Mouse (Mus musculus) heart, postnatal 36 days (tissue): ENCODE measurements around the gene Clcn6. TPM values are rescaled to one million over a fixed set of nuclear protein-coding genes. Genes with fewer than 3 reads are reported as not detected.
"Not testable (repeated sequence)": the region's sequence is repeated elsewhere in the genome, so short reads cannot be mapped to it uniquely, and the experiment has no call there.

ENCODE experiments used
- DNase-seq, 2 experiments: peaks; one replicate each; pipeline ENCODE4 v3.0.0; 2021 to 2022
- intact Hi-C: fragments of 180-260 bp; cut with DNase I; formaldehyde crosslinking; loops from one replicate; pipeline ENCODE4 v1.15.1; 2025
- total RNA-seq, 2 experiments: library from RNA; stranded (reverse); gene quantifications; 2 replicates each; pipeline ENCODE4 v1.2.3; 2021

The Clcn6 gene
- total RNA-seq, 2 experiments from 2014 or later = 8.0 to 9.3 TPM

DNA sequence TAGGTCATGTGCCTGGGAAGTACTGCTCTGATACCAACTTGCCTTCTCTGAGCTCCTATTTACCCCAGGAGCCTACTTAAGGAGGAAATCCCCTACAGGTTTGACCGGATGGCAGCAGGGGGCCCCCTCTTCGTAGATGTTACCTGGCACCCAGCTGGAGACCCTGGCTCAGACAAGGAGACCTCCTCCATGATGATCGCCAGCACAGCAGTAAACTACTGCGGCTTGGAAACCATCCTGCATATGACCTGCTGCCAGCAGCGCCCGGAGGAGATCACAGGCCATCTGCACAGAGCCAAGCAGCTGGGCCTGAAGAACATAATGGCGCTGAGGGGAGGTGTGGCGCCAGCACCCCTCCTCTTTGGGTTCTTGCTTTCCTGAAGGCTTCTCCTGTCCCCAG lies 4.7 kb upstream of the Clcn6 start:
- DNase-seq = not testable (repeated sequence)
- intact Hi-C loops = loop anchor here (5.0 kb wide), 1 partner anchor 99 kb away; no protein-coding TSS in a partner anchor

DNA sequence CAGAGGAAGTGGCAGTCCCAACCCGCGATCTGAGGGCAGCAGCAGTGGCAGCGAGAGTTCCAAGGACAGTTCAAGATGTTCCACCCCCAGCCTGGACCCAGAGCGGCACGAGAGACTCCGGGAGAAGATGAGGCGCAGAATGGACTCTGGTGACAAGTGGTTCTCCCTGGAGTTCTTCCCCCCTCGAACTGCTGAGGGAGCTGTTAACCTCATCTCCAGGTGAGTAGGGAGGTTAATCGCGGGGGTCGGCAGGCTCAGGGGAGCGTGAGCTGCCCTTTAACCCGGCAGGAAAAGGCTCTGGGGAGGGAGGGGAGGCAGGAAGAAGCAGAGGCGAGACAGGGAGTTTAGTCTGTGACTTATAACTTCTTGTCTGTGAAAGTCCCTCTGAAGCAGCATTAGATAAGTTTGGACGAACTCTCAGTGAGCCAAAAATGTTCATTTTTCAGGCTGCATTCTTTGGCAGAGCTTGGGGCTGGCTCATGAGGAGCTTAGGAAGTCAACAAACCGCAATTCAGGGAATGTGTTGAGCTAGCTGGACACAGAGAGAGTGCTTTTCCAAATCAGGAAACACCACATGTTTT lies 3.1 kb upstream of the Clcn6 start:
- intact Hi-C loops = loop anchor here (2.0 to 5.0 kb wide), 2 partner anchors 39 to 101 kb away; no protein-coding TSS in a partner anchor
- peak; percentile 42 to 68 for DNase-seq

DNA sequence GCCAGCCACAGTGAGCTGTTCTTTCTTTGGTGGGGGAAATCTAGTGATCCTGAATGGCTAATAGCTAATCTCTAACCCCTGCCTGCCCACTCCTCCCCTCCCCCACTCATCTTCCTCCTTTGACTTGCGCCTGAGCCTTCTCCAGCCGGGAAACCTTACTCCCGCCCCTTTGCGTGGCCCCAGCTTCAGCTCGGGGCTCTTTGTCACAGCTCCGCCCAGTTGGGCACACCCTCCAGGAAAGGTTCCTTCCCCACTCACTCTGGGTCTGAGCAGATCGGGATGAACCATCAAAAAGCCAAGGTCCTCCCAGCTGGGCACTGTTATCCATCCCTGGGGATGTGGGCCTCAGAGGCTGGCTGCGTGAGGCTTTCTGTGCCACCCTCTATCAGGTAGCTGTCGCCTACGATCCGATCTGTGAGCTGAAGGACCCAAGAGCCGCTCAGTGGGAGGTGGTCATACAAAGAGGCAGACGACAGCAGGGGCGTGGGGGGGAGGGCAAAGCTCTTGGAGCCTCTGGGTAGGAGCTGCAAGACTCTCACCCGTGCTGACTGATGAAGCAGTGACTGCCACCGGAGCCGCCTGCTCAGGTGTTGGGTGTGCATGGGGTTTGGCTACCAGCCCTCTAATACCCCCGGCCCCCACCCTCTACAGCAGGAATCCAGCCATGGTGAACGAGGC lies 2.5 kb upstream of the Clcn6 start:
- intact Hi-C loops = loop anchor here (2.0 to 5.0 kb wide), 2 partner anchors 40 to 101 kb away; no protein-coding TSS in a partner anchor
- peak; percentile 73 for DNase-seq

DNA sequence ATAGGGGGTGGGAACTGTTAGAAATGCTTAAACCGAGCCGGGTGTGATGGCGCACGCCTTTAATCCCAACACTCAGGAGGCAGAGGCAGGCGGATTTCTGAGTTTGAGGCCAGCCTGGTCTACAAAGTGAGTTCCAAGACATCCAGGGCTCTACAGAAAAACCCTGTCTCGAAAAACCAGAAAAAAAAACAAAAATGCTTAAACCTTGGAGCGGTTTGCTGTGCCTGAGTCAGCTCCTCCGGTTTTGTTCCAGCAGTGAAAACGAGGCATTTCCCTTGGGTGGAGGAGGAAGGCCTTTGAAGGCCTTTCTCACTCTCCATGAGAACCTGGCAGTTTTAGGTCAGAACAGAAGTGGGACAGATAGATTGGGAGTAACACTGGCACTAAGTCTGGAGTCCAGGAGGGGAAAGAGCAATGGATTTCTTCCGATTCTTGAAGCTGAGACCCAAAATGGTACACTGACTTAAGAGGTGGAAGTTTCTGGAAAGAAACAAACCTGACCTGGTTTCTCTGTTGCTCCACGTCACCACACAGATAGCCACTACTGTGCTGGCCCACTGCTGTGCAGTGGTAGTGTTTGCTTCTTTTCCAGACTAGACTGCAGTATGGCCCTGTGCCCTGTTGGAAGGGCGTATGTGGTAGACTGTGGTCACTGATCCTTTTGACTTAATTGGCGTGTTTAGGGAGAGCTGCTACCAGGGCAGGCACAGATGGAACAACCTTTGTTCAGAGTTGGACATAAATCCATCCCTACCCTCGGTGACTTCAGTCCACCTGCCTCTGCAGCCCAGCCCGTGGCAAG lies 1.6 kb upstream of the Clcn6 start:
- intact Hi-C loops = loop anchor here (2.0 to 5.0 kb wide), 2 partner anchors 41 to 102 kb away; no protein-coding TSS in a partner anchor
- peak in 1 of 2 experiments; percentile 42 for DNase-seq

DNA sequence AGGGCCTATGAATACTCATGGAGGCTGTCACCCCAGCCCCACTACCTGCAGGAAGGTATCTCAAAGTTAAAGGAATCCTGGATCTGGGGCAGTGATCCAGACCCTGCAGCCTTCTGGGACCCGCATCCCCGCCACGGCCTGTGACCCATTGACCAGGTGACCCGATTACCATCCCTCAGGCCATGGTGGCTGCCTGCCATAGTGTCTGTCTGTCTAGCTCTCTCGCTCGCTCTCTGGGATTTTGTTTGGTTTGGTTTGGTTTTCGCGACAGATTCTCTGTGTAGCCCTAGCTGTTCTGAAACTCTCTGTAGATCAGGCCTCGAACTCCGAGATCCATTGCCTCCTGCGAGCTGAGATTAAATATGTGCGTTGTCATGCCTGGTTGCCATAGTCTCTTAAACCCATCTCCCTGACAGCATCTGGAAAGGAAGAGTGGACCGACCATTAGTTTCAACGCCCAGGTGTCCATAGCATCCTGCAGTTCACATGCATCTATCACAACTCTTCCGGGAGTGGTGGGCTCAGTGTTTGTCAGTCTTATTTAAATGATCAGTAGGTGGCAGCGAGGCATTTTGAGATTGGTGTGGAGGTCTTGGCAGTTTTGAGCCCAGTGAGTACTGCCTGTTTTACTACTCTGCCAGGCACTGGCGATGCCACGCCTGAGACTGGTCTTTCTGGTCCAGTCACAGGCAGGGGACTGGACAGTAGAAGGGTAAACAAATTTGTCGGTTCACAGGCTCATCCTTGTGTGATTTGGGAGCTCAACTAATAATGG lies 820 bp upstream of the Clcn6 start:
- no peak for DNase-seq
- intact Hi-C loops = loop anchor here (2.0 to 5.0 kb wide), 2 partner anchors 41 to 103 kb away; no protein-coding TSS in a partner anchor

DNA sequence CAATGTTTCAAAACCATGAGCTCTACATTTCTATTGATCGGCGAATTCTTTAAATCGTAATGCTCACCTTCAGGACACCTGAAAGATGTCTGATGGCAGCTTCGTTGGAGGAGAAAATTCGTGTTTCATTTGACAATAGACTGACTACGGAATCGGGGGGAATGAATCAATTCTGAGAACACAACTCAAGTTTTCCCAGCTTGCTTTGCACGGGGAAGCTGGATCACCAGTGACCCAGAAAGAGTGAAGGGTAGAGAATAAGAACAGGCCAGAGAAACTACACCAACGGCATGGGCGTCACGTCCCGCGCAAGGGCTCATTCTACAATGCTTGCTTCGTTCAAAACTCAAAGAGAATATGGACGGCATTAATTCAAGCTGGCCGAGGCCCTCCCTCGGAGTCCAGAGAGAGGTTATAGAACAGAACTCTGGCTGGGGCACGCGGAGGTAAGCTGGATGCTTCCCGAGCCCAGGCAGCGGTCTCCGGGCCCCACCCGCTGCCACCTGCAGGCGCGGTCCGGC lies 482 bp downstream of the Clcn6 start:
- intact Hi-C loops = no loop called here
- no peak for DNase-seq

DNA sequence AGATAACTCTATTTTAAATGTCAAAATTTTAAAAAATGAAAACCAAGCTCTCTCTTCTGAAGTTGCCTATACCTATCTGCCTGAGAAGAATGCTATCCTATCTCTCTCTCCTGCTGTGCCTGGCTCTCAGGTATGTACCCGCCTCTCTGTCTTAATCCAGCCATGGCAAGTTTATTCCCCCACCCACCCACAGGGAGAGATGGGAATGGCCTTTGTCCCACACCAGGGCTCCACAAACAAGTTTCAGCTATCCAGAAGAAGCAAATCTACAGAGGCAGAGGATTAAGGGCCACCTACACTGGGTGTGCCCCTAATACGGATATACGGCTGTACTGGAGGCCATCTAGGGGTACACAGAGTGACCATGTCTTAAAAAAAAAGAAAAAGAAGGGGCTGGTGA lies 3.2 kb downstream of the Clcn6 start:
- DNase-seq = no peak
- intact Hi-C loops = no loop called here

DNA sequence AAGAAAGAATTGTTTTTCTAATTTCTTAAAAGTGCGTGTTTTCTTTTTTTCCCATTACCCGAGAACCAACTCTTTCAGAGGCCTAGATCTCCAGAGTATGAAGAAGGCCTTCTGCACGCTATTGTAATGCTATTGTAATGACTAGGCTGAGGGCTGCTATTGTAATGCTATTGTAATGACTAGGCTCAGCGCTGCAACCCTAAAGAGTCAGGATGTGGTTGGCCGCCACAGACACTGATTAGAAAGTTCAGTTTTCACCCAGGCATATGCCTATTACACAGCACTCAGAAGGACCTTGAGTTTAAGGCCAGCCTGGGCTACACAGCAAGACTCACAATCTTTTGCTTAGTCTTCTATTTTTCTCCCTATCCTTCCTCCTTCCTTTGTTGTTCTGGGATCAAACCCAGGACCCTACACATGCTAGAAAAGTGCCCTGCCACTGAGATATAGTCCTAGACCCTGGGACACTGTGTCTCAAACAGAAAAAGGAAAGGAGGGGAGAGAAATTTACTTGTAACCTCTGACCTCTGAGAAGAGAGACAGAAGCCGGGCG lies 4.7 kb downstream of the Clcn6 start:
- no peak for DNase-seq
- intact Hi-C loops = no loop called here

DNA sequence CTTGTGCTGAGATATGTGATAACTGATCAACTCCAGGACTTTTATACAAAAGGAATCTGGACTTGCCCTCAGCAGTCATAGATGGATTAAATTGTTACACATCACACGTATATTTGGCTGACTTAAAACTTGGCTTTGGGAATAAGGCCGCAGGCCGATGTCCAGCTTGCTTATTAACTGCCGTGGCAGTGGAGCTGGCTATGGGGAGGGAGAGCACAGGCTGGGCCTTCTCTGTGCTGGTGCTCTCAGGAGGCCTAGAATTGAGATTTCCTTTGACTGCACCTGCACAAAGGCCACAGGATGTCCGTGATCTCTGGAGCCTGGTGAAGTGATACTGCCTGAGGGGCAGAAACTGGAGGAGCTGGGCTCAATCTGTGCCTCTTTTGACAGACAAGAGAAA lies 8.1 kb downstream of the Clcn6 start:
- intact Hi-C loops = no loop called here
- DNase-seq = no peak

DNA sequence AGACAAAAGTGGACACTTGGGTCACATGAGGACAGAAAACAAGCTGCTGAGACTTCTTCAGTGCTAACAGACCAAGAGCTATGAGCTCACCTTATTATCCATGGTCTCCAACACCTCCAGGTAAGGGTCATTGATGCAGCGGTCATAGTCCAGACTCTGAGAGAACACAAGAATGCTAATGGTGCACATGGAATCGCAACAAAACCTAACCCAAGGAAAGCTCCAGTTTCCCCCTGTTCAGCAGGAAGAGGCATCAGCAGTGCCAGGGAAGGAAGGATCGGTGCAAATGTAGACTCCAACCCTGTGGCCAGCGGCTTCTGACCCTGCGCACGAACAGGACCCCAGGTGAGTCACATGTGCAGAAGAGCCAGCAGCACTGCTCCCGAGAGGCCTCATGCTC lies 9.3 kb downstream of the Clcn6 start:
- intact Hi-C loops = no loop called here
- no peak for DNase-seq

DNA sequence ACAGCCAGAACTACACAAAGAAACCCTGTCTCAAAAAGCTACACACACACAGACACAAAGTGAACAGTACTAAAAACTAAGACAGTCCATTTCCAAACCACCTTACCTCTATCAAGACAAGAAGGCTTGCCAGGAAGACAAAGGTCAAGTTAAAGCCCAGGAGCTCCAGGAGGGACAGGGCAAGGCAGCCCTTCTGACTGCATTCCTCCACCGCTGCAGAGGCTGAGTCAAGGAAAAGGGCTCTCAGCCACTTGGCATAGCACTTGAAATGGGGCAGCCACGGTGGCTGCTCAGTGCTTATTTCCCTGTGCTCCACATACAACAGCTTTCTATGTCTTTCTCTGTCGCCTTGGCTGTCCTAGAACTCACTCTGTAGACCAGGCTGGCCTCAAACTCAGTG lies 14.6 kb downstream of the Clcn6 start:
- intact Hi-C loops = no loop called here
- DNase-seq = no peak

DNA sequence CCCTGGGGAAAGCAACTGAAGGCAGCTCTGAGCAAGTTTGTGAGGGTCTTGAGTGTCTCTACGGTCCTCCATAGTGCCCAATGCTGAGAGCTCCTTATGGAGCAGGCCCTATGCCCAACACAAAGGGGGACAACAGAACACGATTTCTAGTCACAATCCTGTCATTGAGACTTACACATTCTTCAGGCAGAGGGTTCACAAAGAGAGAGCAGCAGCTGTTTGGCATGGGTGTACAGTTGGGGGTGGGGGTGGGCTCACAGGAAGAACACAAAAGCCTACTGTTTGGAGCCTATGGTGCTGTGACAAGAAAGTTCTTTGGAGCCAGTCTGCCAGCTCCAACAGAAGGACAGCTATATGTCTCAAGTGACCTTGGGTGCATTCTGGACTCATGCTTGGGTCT lies 20.2 kb downstream of the Clcn6 start:
- no peak for DNase-seq
- intact Hi-C loops = no loop called here

DNA sequence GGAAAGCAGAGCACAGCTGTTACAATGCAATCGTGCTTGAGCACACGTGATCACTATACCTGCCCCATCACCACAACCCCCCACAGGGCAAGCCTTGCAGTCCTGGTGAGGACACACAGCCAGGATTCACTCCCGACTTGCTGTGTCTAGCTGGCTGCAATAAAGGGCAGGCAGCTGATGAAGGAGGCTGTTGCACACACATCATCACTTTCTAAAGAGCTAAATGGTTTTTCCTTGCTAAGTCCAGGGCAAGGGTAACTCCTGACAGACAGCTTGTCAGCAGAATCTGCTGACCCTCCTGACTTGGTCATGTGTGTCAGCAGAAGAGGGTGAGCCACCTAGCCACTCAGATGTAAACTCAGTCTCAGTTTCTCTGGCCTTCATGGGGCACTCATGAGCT lies 21.6 kb downstream of the Clcn6 start:
- intact Hi-C loops = no loop called here
- no peak for DNase-seq

DNA sequence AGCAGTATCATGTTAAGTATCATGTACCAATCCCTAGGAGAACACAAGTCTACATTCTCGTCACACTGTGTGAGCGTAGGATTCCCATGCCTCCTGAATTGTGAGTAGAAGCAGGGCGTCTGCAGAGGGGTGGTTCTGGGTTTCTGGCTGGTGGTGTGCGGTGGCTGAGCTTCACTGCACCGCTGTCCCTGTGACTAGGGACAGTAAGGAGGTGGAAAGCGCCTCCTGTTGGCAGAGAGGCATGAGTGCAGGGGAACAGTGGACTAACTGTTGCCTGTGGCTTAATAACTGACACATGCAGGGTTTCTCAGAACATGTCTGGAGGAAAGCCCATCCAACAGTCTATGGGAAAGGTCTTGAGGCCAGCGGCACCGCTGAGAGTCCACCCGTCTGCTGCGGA lies 23.2 kb downstream of the Clcn6 start:
- intact Hi-C loops = no loop called here
- DNase-seq = no peak

DNA sequence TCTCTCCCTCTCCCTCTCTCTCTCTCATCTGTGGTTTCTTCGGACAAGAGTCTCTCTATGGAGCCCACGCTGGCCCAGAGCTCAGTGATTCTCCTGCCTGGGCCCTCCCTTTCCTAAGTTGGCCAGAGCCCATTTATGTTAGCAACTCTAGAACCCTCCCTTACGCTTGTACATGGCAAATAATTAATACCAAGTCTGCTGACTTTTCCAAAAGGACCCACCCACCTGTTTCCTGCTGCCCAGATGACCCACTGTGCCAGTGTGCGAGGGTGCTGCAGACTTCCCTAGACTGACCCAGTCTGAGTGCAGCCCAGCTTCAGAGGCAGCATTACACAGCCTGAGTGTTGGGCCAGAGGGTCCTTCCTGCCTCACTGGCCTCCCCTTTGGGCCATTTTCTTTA lies 26.4 kb downstream of the Clcn6 start:
- intact Hi-C loops = no loop called here
- DNase-seq = no peak

DNA sequence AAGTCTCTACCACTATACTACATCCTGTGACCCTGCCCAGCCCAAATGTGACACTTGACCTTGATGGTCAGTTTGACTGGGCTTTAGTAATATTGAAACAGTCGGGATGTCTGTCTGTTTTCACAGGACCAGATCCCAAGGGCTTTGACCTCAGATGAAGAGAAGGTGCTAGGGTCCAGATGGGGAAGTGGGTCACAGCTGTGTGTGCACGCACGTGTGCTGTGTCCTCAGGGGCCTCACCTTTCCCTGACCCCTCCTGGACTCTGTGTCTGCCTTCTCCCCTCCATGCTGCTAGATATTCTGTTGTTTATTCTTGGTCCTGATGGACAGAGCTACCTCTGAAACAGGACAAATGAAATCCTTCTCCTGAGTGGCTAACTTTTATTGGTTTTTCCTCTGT lies 27.3 kb downstream of the Clcn6 start:
- intact Hi-C loops = no loop called here
- DNase-seq = no peak

DNA sequence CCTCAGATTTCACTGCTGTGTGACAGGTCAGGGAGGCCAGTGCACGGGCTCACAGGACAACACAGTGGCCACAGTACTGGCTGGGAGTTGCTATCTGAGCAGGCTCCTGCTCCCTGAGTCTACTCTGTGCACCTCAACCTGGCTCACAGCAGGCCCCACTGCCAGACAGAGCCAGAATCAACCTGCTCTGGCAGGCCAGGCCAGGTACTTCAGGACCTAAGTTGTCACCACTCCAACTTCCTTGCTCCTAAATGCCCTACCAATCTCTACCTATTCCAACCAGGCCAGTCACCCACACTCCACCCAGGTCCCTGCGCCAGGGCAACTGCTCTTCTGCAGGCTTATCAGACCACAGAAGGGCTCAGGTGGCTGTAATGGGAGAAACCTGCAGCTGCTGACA lies 29.0 kb downstream of the Clcn6 start:
- DNase-seq = no peak
- intact Hi-C loops = loop anchor here (2.0 kb wide), 1 partner anchor 91 kb away; no protein-coding TSS in a partner anchor

DNA sequence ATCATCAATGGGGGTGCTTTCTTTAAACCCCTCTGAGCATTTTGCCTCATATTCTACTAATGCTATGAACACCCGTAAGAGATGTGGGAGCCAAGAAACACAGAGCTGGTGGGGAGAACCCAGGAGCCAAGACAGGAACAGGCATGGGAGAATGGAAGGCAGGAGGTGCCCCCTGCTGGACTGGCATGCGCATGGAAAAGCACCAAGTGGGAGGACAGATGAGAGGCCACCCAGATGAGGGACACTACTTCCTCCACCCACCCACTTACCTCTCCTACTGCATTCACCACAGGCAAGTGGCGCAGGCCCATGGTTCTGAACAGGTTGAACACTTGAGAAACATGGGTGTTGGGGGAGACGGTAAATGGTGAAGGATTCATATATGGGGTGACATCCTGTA lies 30.2 kb downstream of the Clcn6 start:
- intact Hi-C loops = loop anchor here (2.0 kb wide), 1 partner anchor 90 kb away; no protein-coding TSS in a partner anchor
- DNase-seq = peak; percentile 53 to 66

DNA sequence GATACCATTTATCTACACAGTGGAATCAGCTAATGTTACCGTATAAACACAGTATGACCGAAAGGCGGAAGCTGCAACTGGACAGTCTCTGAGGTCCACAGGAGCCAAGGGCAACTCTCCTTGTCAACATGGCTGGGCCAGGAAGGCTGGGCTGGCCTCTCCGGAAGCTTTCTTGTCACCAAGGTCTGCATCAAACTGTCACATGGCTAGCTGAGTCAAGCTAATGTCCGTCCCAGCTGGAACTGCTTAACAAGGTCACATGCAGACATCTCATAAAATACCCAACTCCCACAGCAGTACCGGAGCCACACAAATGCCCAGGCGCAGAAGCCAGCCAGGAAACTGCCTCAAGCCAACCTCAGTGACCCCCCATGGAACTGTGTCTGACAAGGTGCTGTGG lies 34.3 kb downstream of the Clcn6 start:
- no peak for DNase-seq
- intact Hi-C loops = no loop called here

DNA sequence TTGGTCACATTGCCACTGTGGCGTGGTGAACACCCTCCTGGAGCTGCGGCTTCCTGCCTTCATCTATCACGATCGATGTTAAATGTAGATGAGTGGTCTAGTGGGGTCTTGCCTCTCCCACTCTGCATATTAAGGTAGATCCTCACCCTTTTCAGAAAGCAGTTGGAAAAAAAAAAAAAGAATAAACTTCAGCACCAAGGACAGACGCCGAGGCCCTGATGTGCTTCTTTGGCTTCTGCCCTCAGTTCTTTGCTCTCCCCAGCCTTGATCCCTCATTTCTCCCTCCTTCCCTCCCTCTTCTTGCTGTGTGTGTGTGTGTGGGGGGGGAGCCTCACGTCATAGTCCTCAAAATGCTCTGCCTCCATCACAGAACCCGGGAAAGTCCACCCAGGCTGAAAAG lies 36.8 kb downstream of the Clcn6 start:
- no peak for DNase-seq

More for the DNA sequence above, 36.8 kb downstream of the Clcn6 start:
- intact Hi-C loops = no loop called here
